Mouse (Mus musculus) lung, postnatal 0 days (tissue): Measurements from ENCODE around the gene Repin1. TPM values are rescaled to one million over a fixed set of nuclear protein-coding genes. Genes with fewer than 3 reads are reported as not detected.

Source experiments
- ATAC-seq: fragments of 200-750 bp; cut with Nextera tagmentation; 2 replicates; pipeline ENCODE4 v1.8.0; 2017; ENCODE audit warnings: moderate library complexity
- DNase-seq: peaks from one replicate; pipeline ENCODE4 v3.0.0-alpha.2; 2016; ENCODE audit warnings: low spot score
- H3K27ac ChIP-seq: fragments of 300-500 bp; sonication (generic); 2 replicates; pipeline ENCODE4 v1.5.1; 2014; ENCODE audit warnings: antibody characterized with exemption, mild to moderate bottlenecking, low read length, mixed read lengths
- H3K27me3 ChIP-seq: fragments of 300-500 bp; sonication (generic); replicated peaks from 2 replicates; pipeline ENCODE4 v1.6.1; 2014; ENCODE audit warnings: low read length, mixed read lengths; ENCODE audit not compliant: insufficient read depth
- H3K36me3 ChIP-seq: fragments of 300-500 bp; sonication (generic); 2 replicates; pipeline ENCODE4 v1.6.1; 2014; ENCODE audit warnings: low read length, mixed read lengths; ENCODE audit not compliant: insufficient read depth
- H3K4me1 ChIP-seq: fragments of 300-500 bp; sonication (generic); 2 replicates; pipeline ENCODE4 v1.6.1; 2014; ENCODE audit warnings: antibody characterized with exemption, low read depth, low read length, mixed read lengths; ENCODE audit not compliant: insufficient read depth
- H3K4me2 ChIP-seq: fragments of 300-500 bp; sonication (generic); replicated peaks from 2 replicates; pipeline ENCODE4 v1.6.1; 2014; ENCODE audit warnings: low read depth, mild to moderate bottlenecking, low read length, moderate library complexity, mixed read lengths
- H3K4me3 ChIP-seq: fragments of 300-500 bp; sonication (generic); 2 replicates; pipeline ENCODE4 v1.5.1; 2014; ENCODE audit warnings: low read depth, low read length
- H3K9ac ChIP-seq: fragments of 300-500 bp; sonication (generic); replicated peaks from 2 replicates; pipeline ENCODE4 v1.6.1; 2014; ENCODE audit warnings: low read depth, mild to moderate bottlenecking
- H3K9me3 ChIP-seq: fragments of 300-500 bp; sonication (generic); 2 replicates; pipeline ENCODE4 v1.6.1; 2016; ENCODE audit warnings: low read length, mixed read lengths
- CTCF ChIP-seq: IDR thresholded peaks from 2 replicates; pipeline ENCODE4 v1.5.1; 2016; ENCODE audit warnings: antibody characterized with exemption, mild to moderate bottlenecking
- EP300 ChIP-seq: IDR thresholded peaks from 2 replicates; pipeline ENCODE4 v1.6.1; 2016; ENCODE audit warnings: antibody characterized with exemption, mild to moderate bottlenecking, control low read depth
- WGBS: fragments of 180-500 bp; shearing (Covaris S2); extraction: QIAGEN DNeasy Blood & Tissue Kit; methylation state at CpG from one replicate; pipeline ENCODE4 v1.1.7; 2014; 5-methylcytosine and 5-hydroxymethylcytosine counted together
- polyA plus RNA-seq: library from polyadenylated mRNA; unstranded; fragments of >200 nt; fragmentation: Nextera tagmentation; extraction: Ambion mirVana; gene quantifications from 2 replicates; pipeline ENCODE4 v1.2.1, GENCODE M21; 2015

Gene Repin1
- polyA plus RNA-seq, result 15.2 and 15.5 TPM in 2 replicates

DNA sequence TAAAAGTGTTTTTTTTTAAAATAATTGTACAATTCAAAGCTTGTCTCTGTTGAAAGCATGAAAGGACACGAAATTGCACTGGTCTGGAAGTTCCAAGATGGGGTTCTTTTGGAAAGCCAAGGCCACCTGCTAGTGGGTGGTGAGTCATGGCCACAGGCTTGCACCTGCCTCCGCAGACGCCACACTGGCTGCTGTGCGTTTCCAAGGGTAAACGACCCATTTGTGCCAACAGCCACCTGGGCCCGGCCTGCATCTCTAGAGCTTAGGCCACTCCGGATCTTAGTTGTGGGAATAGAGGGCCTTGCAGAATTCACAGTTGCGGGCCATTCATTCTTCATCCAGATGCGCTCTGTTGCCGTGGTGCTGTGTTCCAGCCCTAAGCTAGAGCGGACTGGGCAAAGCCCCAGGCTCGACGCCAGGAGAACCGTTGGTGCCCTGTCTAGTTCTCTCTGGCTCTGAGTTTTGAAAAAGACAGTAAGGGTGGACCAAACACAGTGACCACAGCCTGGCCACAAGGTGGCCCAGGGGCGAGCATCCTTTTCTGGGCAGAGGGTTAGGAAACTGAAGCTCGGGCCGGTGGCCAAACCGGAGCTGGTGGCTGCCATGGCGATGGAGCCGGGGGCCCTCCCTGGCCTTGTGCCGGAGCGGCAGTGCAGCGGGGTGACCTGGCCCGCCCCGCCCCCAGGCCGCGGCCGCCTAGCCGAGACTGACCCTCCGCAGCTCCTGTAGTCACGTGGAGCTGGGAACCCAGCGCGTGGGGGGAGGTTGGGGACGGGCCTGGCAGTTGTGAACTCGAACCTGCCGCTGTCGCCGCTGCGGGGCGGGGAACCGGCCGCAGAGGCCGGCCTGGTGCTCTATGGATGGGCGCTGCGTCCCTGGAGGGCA lies at the start of gene Repin1, which contains the start of gene Gm44965:
TSS of gene Repin1 (plus strand) at position 726 of the 885 bp plus-strand sequence.
TSS of gene Gm44965 (plus strand) at position 784 of the 885 bp plus-strand sequence.
- Histone ChIP-seq H3K27ac (peak within 1 kb of the TSS; percentile 85), H3K4me2 (peak within 1 kb of the TSS; percentile 92), H3K27me3 (no peaks in the 10 kb centered on the region), H3K9ac (peak within 1 kb of the TSS; percentile 66), H3K36me3 (peaks cover 22% of the 10 kb centered on the region; the same call in 1 of the 2 replicates), H3K4me3 (peak within 1 kb of the TSS; percentile 77), H3K4me1 (peaks cover 14% of the 10 kb centered on the region), H3K9me3 (peaks cover 10% of the 10 kb centered on the region)
- TF ChIP-seq CTCF, result peak; percentile 63
- no peak for TF ChIP-seq EP300
- DNase-seq, result peak; percentile 89
- 10% methylated on average over 38 of the region's 45 CpGs for WGBS
- ATAC-seq, result peak; percentile 96

DNA sequence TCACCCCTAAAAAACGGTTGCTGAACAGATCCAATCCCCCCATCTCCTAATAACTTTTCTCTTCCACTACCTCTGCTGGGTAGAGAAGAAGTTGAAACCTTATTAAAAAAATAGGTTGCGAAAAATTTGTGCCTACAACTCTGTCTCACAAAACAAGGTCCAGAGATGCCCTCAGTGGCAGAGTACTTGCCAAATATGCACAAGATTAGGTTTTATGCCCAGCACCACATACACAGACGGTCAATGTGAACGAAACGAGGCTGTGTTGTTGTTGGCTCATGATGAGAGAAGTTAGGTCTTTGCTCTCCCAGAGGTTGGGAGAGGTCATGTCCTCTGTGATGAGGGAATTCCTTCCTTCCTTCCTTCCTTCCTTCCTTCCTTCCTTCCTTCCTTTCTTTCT lies 48.4 kb upstream of the Repin1 start:
- DNase-seq, result no peak
- no peak for TF ChIP-seq CTCF
- TF ChIP-seq EP300, result no peak
- Histone ChIP-seq H3K27me3 (no peaks in the 10 kb centered on the region), H3K36me3 (no peaks in the 10 kb centered on the region), H3K4me3 (no peak overlapping the region), H3K9ac (no peak overlapping the region), H3K9me3 (no peaks in the 10 kb centered on the region), H3K4me1 (no peaks in the 10 kb centered on the region), H3K4me2 (no peak overlapping the region), H3K27ac (no peak overlapping the region)
- no peak for ATAC-seq
- WGBS, result 54% methylated on average over 5 of the region's 5 CpGs

DNA sequence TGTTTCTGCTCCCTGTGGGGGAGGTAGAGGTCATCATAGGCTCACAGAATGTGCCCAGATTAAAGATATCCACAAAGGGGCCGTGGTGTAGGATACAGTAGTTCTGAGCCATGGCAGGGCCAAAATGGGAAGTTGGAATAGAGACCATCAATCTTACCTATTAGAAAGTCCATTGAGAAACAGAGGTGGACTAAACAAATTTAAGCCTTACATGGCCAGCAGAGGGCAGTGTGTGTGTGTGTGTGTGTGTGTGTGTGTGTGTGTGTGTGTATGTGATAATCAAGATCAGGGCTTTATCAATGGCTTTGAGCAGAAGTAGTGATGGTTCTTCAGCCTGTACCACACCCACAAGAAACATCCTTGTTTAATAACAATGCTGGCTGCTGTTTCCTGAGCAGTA lies 47.4 kb upstream of the Repin1 start:
- Histone ChIP-seq H3K9me3 (no peaks in the 10 kb centered on the region), H3K4me2 (no peak overlapping the region), H3K36me3 (no peaks in the 10 kb centered on the region), H3K9ac (no peak overlapping the region), H3K27me3 (no peaks in the 10 kb centered on the region), H3K4me3 (no peak overlapping the region), H3K27ac (0 out of 2 replicates have a peak overlapping the region, but pooled peaks have one; percentile 20), H3K4me1 (no peaks in the 10 kb centered on the region)
- no peak; the same call in 1 of the 2 replicates for ATAC-seq
- WGBS, result 45% methylated on average over 1 of the region's 1 CpGs
- TF ChIP-seq EP300 (0 out of 2 replicates have a peak, but pooled peaks have one; percentile 12), CTCF (peak; percentile 85)
- DNase-seq, result peak; percentile 27

DNA sequence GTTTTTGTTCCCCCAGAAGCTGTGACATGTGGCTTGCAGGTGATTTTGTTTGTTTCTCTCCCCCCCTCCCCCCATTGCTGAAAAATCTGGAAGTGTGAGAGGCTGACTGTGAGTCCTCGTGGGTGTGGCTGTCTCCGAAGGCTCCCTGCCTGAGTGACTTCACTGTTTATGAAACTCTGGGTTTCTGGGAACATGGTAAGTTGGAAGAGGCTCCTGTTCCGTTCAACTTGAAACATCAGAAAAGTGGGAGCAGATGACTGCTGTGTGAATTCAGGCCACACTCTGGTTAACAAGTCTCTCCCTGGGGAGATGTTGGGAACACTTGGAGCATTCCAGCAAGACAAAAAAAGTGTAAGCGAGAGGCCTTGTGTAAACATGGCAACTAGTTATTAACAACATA lies 46.8 kb upstream of the Repin1 start:
- no peaks in the 10 kb centered on the region for H3K9me3 ChIP-seq
- H3K9ac ChIP-seq, result no peak overlapping the region
- no peak overlapping the region for H3K4me2 ChIP-seq
- H3K27ac ChIP-seq, result 0 out of 2 replicates have a peak overlapping the region, but pooled peaks have one; percentile 20
- DNase-seq (peak; percentile 44), ATAC-seq (peak; percentile 72)
- TF ChIP-seq CTCF, result no peak
- WGBS, result 45% methylated on average over 4 of the region's 4 CpGs
- no peak overlapping the region for H3K4me3 ChIP-seq
- no peaks in the 10 kb centered on the region for H3K36me3 ChIP-seq
- H3K4me1 ChIP-seq, result no peaks in the 10 kb centered on the region
- H3K27me3 ChIP-seq, result no peaks in the 10 kb centered on the region

DNA sequence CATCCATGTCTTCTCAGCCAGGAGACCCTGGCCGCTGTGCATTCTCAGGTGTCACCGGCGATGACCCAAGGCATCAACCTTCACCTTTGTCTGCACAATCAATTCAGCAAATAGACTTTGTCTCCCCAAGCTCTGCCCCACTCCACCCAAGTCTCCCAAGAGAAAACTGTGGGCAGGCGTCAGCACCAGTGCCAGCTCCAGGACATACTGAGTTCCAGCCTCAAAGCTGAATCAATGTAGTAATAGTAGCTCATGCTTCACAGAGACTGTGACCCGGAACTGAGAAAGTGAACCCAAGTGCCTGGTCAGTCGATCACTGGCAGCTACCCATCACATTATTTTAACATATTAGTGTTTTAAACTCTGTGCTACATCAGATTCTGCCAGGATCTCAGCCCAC lies 45.4 kb upstream of the Repin1 start:
- Histone ChIP-seq H3K36me3 (no peaks in the 10 kb centered on the region), H3K27me3 (no peaks in the 10 kb centered on the region), H3K27ac (no peak overlapping the region), H3K9me3 (no peaks in the 10 kb centered on the region), H3K4me3 (no peak overlapping the region), H3K4me2 (no peak overlapping the region), H3K4me1 (no peaks in the 10 kb centered on the region), H3K9ac (no peak overlapping the region)
- DNase-seq (no peak), ATAC-seq (no peak)
- WGBS, result 83% methylated on average over 6 of the region's 6 CpGs
- TF ChIP-seq EP300, result no peak
- TF ChIP-seq CTCF, result no peak

DNA sequence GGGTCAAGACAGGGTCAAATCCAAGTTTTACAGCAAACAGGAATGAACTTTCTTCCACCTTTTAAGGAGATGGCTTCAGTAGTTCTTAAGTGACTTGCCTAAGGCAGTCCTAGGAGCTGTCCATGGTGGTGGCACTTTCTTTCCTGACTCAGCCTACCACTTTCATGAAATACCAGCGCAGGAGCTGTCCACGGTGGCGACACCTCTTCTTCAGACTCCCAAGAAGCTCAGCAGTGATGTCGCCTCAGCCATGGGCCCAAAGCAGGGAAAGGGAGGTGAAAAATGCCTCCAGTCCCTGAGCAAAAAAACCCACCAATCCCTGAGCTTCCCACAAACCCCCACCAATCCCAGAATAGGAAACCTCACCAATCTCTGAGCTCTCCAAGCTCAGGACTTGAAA lies 40.8 kb upstream of the Repin1 start:
- DNase-seq, result peak; percentile 25

More for the DNA sequence above, 40.8 kb upstream of the Repin1 start:
- no peak overlapping the region for H3K27ac ChIP-seq
- H3K27me3 ChIP-seq, result no peaks in the 10 kb centered on the region
- ATAC-seq, result no peak
- TF ChIP-seq CTCF (no peak), EP300 (no peak)
- H3K9me3 ChIP-seq, result no peaks in the 10 kb centered on the region
- no peak overlapping the region for H3K4me3 ChIP-seq
- peaks cover 4% of the 10 kb centered on the region; the same call in 1 of the 2 replicates for H3K4me1 ChIP-seq
- no peaks in the 10 kb centered on the region for H3K36me3 ChIP-seq
- no peak overlapping the region for H3K9ac ChIP-seq
- 49% methylated on average over 4 of the region's 4 CpGs for WGBS
- H3K4me2 ChIP-seq, result no peak overlapping the region
